Mouse (Mus musculus): ENCODE data around the gene Ncbp1.

GRCm38 (mm10) chr4:46102078-46102769 is 36.2 kb upstream of the Ncbp1 start:
- TF ChIP-seq CTCF (IDR thresholded peaks at IDR 0.05) (no peak), EP300 (IDR thresholded peaks at IDR 0.05) (no peak)

Data from lung, postnatal 0 days (tissue).